Mouse (Mus musculus) heart, postnatal 0 days (tissue): ENCODE results near the gene Gm13023. TPM values are rescaled to one million over a fixed set of nuclear protein-coding genes. Genes with fewer than 3 reads are reported as not detected.
"Not testable (repeated sequence)": the region's sequence is repeated elsewhere in the genome, so short reads cannot be mapped to it uniquely, and the experiment has no call there.

ENCODE experiments used
- ATAC-seq: fragments of 200-750 bp; cut with Nextera tagmentation; 2 replicates; pipeline ENCODE4 v1.8.0; 2017; ENCODE audit warnings: low read depth, moderate number of reproducible peaks, moderate library complexity; ENCODE audit not compliant: insufficient read depth
- DNase-seq: peaks from one replicate; pipeline ENCODE4 v3.0.0-alpha.2; 2016; ENCODE audit warnings: low spot score
- H3K27ac ChIP-seq: fragments of 300-500 bp; sonication (generic); 2 replicates; pipeline ENCODE4 v1.5.1; 2014; ENCODE audit warnings: low read depth, mild to moderate bottlenecking
- H3K27me3 ChIP-seq: fragments of 300-500 bp; sonication (generic); 2 replicates; pipeline ENCODE4 v1.6.1; 2014; ENCODE audit warnings: low read length, mixed read lengths; ENCODE audit not compliant: control insufficient read depth, insufficient read depth
- H3K36me3 ChIP-seq: fragments of 300-500 bp; sonication (generic); replicated peaks from 2 replicates; pipeline ENCODE4 v1.6.1; 2014; ENCODE audit warnings: low read length, mixed read lengths; ENCODE audit not compliant: control insufficient read depth, insufficient read depth
- H3K4me1 ChIP-seq: fragments of 300-500 bp; sonication (generic); 2 replicates; pipeline ENCODE4 v1.6.1; 2014; ENCODE audit warnings: antibody characterized with exemption; ENCODE audit not compliant: control insufficient read depth, insufficient read depth
- H3K4me2 ChIP-seq: fragments of 300-500 bp; sonication (generic); 2 replicates; pipeline ENCODE4 v1.6.1; 2014; ENCODE audit warnings: low read depth, mild to moderate bottlenecking, low read length, moderate library complexity
- H3K4me3 ChIP-seq: fragments of 300-500 bp; sonication (generic); 2 replicates; pipeline ENCODE4 v1.5.1; 2014; ENCODE audit warnings: low read depth, low read length
- H3K9ac ChIP-seq: fragments of 300-500 bp; sonication (generic); replicated peaks from 2 replicates; pipeline ENCODE4 v1.6.1; 2014; ENCODE audit warnings: low read depth, low read length, mixed read lengths
- H3K9me3 ChIP-seq: fragments of 300-500 bp; sonication (generic); replicated peaks from 2 replicates; pipeline ENCODE4 v1.6.1; 2016; ENCODE audit warnings: low read length; ENCODE audit not compliant: control insufficient read depth
- CTCF ChIP-seq: IDR thresholded peaks from 2 replicates; pipeline ENCODE4 v1.5.1; 2016; ENCODE audit warnings: antibody characterized with exemption, control low read depth, low read depth
- EP300 ChIP-seq: IDR thresholded peaks from 2 replicates; pipeline ENCODE4 v1.6.1; 2016; ENCODE audit warnings: antibody characterized with exemption, low read depth
- WGBS: fragments of 180-500 bp; shearing (Covaris S2); extraction: QIAGEN DNeasy Blood & Tissue Kit; methylation state at CpG from one replicate; pipeline ENCODE4 v1.1.7; 2014; 5-methylcytosine and 5-hydroxymethylcytosine counted together
- polyA plus RNA-seq: library from polyadenylated mRNA; unstranded; fragments of >200 nt; fragmentation: Nextera tagmentation; extraction: Ambion mirVana; gene quantifications from 2 replicates; pipeline ENCODE4 v1.2.1, GENCODE M21; 2015
- total RNA-seq: library from RNA; depleted of rRNA; stranded (reverse); fragments of >200 nt; gene quantifications from 2 replicates; pipeline ENCODE4 v1.2.3, GENCODE M21; 2014; ENCODE audit warnings: low replicate concordance; rRNA removed

The Gm13023 gene
- not detected in 2 replicates for total RNA-seq
- not detected in 2 replicates for polyA plus RNA-seq

DNA sequence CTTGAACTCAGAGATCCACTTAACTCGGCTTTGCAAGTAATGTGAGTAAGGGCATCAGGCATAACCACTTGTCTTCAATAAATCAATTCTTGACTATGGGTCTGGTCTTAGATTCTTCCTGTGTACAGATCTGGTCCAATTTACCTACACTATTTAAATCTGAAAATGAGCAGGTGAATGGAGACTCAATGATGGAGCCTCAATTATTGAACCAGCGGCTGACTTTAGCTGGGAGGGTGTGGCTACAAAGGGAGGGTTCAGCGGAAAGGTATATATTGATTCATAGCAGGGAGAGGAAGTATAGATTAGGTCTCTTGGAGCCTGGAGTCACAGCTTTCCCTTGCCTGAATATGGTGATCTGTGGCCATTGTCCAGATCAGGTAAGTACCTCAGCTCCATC is at the start of gene Gm13023:
Gm13023 (plus strand) TSS at position 301 of the 400 bp plus-strand sequence.
- not testable (repeated sequence) for H3K27me3 ChIP-seq, H3K4me3 ChIP-seq, H3K36me3 ChIP-seq, H3K9ac ChIP-seq, H3K4me2 ChIP-seq, H3K4me1 ChIP-seq, ATAC-seq, H3K27ac ChIP-seq, H3K9me3 ChIP-seq, DNase-seq
- WGBS: 72% methylated on average over 3 of the region's 3 CpGs

DNA sequence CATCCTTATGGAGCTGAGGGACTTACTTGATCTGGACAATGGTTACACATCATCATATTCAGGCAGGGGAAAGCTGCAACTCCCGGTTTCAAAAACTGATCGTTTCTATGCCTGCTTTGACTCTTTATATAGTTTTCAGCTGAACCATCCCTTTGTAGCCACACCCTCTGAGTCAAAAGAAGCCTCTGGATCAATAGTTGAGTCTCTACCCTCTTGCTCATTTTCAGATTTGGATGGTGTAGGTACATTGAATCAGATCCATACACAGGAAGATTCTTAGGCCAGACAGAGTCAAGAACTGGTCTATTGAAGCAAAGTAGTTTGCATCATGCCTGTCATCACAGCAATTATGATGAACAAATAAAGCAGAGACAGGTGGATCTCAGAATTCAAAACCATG is 26.8 kb downstream of the Gm13023 start, which contains the start of gene Gm13084:
Gm13084 (minus strand) TSS at position 101 of the 400 bp plus-strand sequence.
- Histone ChIP-seq H3K36me3 (no peaks in the 10 kb centered on the region), H3K27me3 (no peaks in the 10 kb centered on the region), H3K4me3 (no peak within 1 kb of the TSS), H3K4me2 (no peak within 1 kb of the TSS), H3K27ac (no peak within 1 kb of the TSS), H3K9me3 (peaks cover 10% of the 10 kb centered on the region; the same call in 1 of the 2 replicates), H3K9ac (no peak within 1 kb of the TSS), H3K4me1 (no peaks in the 10 kb centered on the region)
- WGBS: 76% methylated on average over 2 of the region's 2 CpGs
- ATAC-seq (no peak), DNase-seq (no peak)
- no peak for TF ChIP-seq CTCF
- no peak for TF ChIP-seq EP300

Other genes starting within 250 kb of the Gm13023 start
- gene BC080695, start 237.7 kb upstream of the Gm13023 start, total RNA-seq: not detected in 2 replicates
- gene BC080695, start 237.7 kb upstream of the Gm13023 start, polyA plus RNA-seq: not detected in 2 replicates
- not detected in 2 replicates for gene Gm13057, start 237.6 kb upstream of the Gm13023 start, total RNA-seq
- not detected in 2 replicates for gene Gm13057, start 237.6 kb upstream of the Gm13023 start, polyA plus RNA-seq
- not detected in 2 replicates for gene Gm13083, start 174.3 kb upstream of the Gm13023 start, total RNA-seq
- gene Gm13083, start 174.3 kb upstream of the Gm13023 start, polyA plus RNA-seq: not detected in 2 replicates
- gene Gm13088, start 132.1 kb upstream of the Gm13023 start, total RNA-seq: not detected in 2 replicates
- gene Gm13088, start 132.1 kb upstream of the Gm13023 start, polyA plus RNA-seq: not detected in 2 replicates
- gene Gm13089, start 86.6 kb upstream of the Gm13023 start, total RNA-seq: not detected in 2 replicates
- gene Gm13089, start 86.6 kb upstream of the Gm13023 start, polyA plus RNA-seq: not detected in 2 replicates
- not detected in 2 replicates for gene Gm13078, start 69.9 kb upstream of the Gm13023 start, total RNA-seq
- gene Gm13078, start 69.9 kb upstream of the Gm13023 start, polyA plus RNA-seq: not detected in 2 replicates
- gene Gm13084, start 26.7 kb downstream of the Gm13023 start, total RNA-seq: not detected in 2 replicates
- gene Gm13084, start 26.7 kb downstream of the Gm13023 start, polyA plus RNA-seq: not detected in 2 replicates
- not detected in 2 replicates for gene Gm13103, start 57.1 kb downstream of the Gm13023 start, total RNA-seq
- gene Gm13103, start 57.1 kb downstream of the Gm13023 start, polyA plus RNA-seq: not detected in 2 replicates
- gene Pramef6, start 111.0 kb downstream of the Gm13023 start, total RNA-seq: not detected in 2 replicates
- gene Pramef6, start 111.0 kb downstream of the Gm13023 start, polyA plus RNA-seq: not detected in 2 replicates
- gene Pramef25, start 161.7 kb downstream of the Gm13023 start, total RNA-seq: not detected in 2 replicates
- gene Pramef25, start 161.7 kb downstream of the Gm13023 start, polyA plus RNA-seq: not detected in 2 replicates
- gene Gm13101, start 177.6 kb downstream of the Gm13023 start, total RNA-seq: not detected in 2 replicates
- not detected in 2 replicates for gene Gm13101, start 177.6 kb downstream of the Gm13023 start, polyA plus RNA-seq
- gene Pramef17, start 205.0 kb downstream of the Gm13023 start, total RNA-seq: not detected in 2 replicates
- gene Pramef17, start 205.0 kb downstream of the Gm13023 start, polyA plus RNA-seq: not detected in 2 replicates